Mouse (Mus musculus): ENCODE data around the gene Cdh22. TPM values are rescaled to one million over a fixed set of nuclear protein-coding genes. Genes with fewer than 3 reads are reported as not detected.

The Cdh22 gene
- polyA plus RNA-seq, 1 experiment from 2014 or later: 1.0 TPM

DNA sequence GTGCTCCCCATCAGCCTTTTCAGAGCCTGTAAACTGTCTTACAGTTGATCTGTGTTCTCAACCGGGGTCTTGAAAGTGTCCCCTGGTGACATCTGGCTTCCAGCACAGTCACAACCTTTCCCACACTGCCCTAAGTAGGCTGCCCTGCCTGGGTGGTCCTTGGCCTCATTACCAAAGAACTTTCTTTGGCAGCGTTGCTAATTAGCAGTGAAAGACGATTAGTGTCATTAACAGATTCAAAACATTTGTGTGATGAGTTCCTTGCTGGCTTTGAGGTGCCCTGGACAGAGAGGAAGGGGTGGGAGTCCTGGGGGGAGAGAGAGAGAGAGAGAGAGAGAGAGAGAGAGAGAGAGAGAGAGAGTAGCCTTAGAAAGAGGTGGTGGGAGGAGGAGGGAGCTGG lies 14.3 kb upstream of the Cdh22 start:
- Histone ChIP-seq H3K4me1 (peaks cover 4% of the 10 kb centered on the region; the same call in 1 of the 2 replicates), H3K9me3 (no peaks in the 10 kb centered on the region), H3K36me3 (no peaks in the 10 kb centered on the region), H3K27ac (no peak overlapping the region), H3K27me3 (peaks cover 78% of the 10 kb centered on the region), H3K4me2 (no peak overlapping the region), H3K4me3 (no peak overlapping the region), H3K9ac (no peak overlapping the region)
- 12% methylated on average over 3 of the region's 3 CpGs for WGBS
- ATAC-seq (ENCODE audit: insufficient number of reproducible peaks, insufficient read depth, low FRiP score, low TSS enrichment, low read depth): no peak

DNA sequence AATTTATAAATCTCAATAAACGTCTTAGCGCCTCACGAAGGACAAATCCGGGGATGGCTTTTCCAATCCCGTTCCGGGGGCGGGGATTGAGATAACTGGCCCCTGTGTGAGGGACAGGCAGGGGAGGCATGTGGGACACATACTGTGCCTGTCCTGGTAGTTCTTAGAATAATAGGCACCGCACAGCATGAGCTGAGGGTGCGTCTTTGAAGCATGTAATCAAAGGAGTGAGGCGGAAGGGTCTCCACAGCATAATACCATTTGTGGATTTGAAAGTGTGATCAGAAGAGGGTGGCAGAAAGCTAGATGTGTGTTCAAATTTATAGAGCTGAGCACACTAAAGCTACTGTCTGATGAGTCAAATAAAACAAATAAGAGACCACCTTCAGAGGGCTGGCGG lies 11.7 kb upstream of the Cdh22 start:
- no peak overlapping the region for H3K4me2 ChIP-seq
- ATAC-seq (ENCODE audit: insufficient number of reproducible peaks, insufficient read depth, low FRiP score, low TSS enrichment, low read depth): no peak
- 0 out of 2 replicates have a peak, but pooled peaks cover 4% of the 10 kb centered on the region for H3K4me1 ChIP-seq
- H3K4me3 ChIP-seq: no peak overlapping the region
- H3K9ac ChIP-seq: no peak overlapping the region
- H3K27me3 ChIP-seq: peaks cover 78% of the 10 kb centered on the region
- H3K9me3 ChIP-seq: no peaks in the 10 kb centered on the region
- H3K36me3 ChIP-seq: no peaks in the 10 kb centered on the region
- WGBS: 11% methylated on average over 11 of the region's 11 CpGs
- H3K27ac ChIP-seq: no peak overlapping the region

DNA sequence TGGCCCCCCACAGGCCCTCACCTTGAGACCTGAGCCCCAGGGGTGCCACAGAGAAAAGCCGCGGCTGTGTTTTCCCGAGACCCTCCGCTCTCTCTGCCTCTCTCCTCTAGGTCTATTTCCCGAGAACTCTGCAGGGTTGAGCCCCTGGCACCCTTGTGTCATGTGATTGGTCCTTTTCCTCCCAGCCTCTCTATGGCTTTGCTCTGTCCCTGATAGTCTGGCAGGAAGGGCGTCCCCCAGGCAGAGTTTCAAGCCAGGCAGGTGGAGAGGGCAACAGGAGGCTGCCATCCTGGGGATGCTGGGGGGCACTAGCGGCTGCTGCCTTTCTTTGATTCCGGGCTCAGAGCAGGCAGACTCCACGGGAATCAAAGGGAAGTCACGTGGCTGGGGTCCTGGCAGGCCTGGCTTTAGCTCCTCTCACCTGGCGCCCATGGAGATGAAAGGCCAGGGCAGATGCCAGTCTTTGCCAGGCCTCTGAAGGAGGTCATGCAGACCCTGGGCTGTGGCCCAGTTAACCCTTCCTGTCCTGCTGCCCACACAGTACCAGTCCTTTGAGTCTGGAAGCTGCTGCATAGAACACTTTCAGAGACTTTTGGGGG lies 8.6 kb upstream of the Cdh22 start:
- Histone ChIP-seq H3K4me1 (0 out of 2 replicates have a peak, but pooled peaks cover 4% of the 10 kb centered on the region), H3K9me3 (no peaks in the 10 kb centered on the region), H3K4me2 (no peak overlapping the region), H3K4me3 (no peak overlapping the region), H3K36me3 (no peaks in the 10 kb centered on the region), H3K9ac (no peak overlapping the region), H3K27me3 (peaks cover 97% of the 10 kb centered on the region), H3K27ac (no peak overlapping the region)
- 4% methylated on average over 11 of the region's 11 CpGs for WGBS
- ATAC-seq (ENCODE audit: insufficient number of reproducible peaks, insufficient read depth, low FRiP score, low TSS enrichment, low read depth): no peak

DNA sequence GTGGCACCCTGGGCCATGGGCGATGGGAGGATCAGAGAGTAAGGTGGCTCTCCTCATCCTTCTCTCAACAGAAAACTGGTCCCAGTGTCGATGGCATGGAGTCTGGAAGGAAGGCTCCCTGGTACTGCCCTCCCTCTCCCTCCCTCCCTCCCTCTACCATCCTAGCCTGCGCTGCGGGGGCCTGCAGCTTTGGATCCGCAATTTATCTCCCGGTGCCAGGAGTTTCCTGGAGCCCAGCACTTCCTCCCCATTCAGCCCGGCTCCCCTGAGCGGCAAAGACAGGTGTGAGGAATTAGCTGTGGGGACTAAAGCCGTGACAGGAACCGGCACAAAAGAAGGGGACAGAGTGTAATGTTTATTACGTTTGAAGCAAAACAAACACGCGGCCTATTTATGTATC lies 7.9 kb upstream of the Cdh22 start:
- under 1% methylated on average over 13 of the region's 13 CpGs for WGBS
- no peak overlapping the region for H3K4me3 ChIP-seq
- 0 out of 2 replicates have a peak, but pooled peaks cover 4% of the 10 kb centered on the region for H3K4me1 ChIP-seq
- peaks cover 97% of the 10 kb centered on the region for H3K27me3 ChIP-seq
- no peak overlapping the region for H3K9ac ChIP-seq
- H3K4me2 ChIP-seq: no peak overlapping the region
- H3K27ac ChIP-seq: no peak overlapping the region
- H3K36me3 ChIP-seq: no peaks in the 10 kb centered on the region
- H3K9me3 ChIP-seq: no peaks in the 10 kb centered on the region
- ATAC-seq (ENCODE audit: insufficient number of reproducible peaks, insufficient read depth, low FRiP score, low TSS enrichment, low read depth): no peak

DNA sequence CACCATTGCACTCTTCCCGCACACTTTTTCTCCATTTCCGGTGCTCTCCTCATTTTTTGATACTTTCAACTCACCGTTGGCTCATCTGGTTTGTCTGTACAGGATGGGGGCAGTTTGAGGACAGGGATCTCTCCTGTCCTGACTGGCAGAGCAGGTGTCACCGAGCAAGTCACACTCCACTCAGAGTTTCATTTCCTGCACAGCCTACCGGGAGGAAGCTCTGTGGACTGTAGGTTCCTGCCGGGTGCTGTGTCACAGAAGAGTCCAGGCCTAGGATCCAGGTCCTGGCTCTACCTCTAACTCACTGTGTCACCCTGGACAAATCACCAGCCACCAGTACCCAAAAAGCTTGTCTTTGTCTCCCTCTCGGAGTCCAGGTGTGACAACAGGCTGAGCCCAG lies 7.1 kb upstream of the Cdh22 start:
- Histone ChIP-seq H3K4me3 (no peak overlapping the region), H3K4me2 (no peak overlapping the region), H3K27ac (no peak overlapping the region), H3K9ac (no peak overlapping the region), H3K27me3 (peaks cover 97% of the 10 kb centered on the region), H3K9me3 (no peaks in the 10 kb centered on the region), H3K36me3 (no peaks in the 10 kb centered on the region), H3K4me1 (0 out of 2 replicates have a peak, but pooled peaks cover 4% of the 10 kb centered on the region)
- 60% methylated on average over 7 of the region's 7 CpGs for WGBS
- ATAC-seq (ENCODE audit: insufficient number of reproducible peaks, insufficient read depth, low FRiP score, low TSS enrichment, low read depth): no peak

DNA sequence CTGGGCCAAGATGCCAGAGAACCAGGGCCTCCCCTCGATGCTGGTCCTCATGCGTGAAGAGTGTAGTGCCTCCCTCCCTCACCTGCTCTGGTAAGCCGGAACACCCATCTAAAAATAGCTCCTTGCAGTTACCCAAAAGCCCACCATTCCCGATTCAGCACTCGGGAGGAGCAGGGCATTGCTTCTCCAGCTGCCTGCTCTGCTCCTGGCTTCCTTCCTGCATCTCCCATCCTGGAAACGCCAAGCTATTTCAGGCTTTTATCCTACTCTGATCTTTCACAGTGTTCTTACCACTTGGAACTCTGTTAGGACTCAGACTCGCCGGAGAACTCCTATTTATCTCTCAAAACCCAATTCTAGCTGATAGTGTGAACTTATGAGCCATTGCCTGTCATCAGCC lies 5.7 kb upstream of the Cdh22 start:
- H3K4me1 ChIP-seq: peaks cover 4% of the 10 kb centered on the region; the same call in 1 of the 2 replicates
- no peaks in the 10 kb centered on the region for H3K9me3 ChIP-seq
- H3K4me2 ChIP-seq: no peak overlapping the region
- no peaks in the 10 kb centered on the region for H3K36me3 ChIP-seq
- H3K9ac ChIP-seq: no peak overlapping the region
- no peak for ATAC-seq (ENCODE audit: insufficient number of reproducible peaks, insufficient read depth, low FRiP score, low TSS enrichment, low read depth)
- H3K27me3 ChIP-seq: peaks cover 98% of the 10 kb centered on the region
- WGBS: 25% methylated on average over 8 of the region's 8 CpGs
- H3K4me3 ChIP-seq: no peak overlapping the region
- no peak overlapping the region for H3K27ac ChIP-seq

DNA sequence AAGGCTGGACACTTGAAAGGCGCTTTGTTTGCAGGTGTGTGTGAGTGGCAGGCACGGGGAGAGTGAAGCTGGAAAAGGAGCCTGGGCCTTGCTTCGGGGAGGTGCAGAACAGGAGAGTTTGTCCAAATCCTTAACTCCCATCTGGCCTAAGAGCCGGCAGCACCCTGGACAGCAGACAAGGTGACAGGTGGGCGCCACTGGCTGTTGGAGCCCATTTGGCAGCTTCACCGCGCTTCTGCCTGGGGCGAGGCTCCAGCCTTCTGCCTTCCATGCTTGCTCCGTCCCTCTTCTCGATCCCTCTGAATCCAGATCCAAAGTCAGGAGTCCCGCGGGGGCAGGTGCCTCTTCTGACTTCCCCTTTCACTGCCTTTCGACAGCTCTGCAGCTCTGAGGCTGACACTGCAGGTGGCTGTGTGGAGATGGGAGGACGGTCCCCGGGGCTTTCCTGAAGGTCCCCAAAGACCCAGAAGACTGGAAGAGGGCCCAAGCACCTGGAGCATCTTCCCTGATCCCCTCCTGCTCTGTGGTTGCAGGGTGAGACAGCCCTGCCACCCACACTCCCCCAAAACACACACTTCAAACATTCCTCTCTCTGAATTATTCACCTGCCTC lies 5.0 kb upstream of the Cdh22 start:
- no peaks in the 10 kb centered on the region for H3K9me3 ChIP-seq
- 10% methylated on average over 15 of the region's 15 CpGs for WGBS
- peaks cover 9% of the 10 kb centered on the region for H3K4me1 ChIP-seq
- no peak for ATAC-seq (ENCODE audit: insufficient number of reproducible peaks, insufficient read depth, low FRiP score, low TSS enrichment, low read depth)
- H3K4me3 ChIP-seq: no peak overlapping the region
- H3K9ac ChIP-seq: no peak overlapping the region
- no peak overlapping the region for H3K27ac ChIP-seq
- H3K27me3 ChIP-seq: peaks cover 99% of the 10 kb centered on the region
- no peaks in the 10 kb centered on the region for H3K36me3 ChIP-seq
- no peak overlapping the region for H3K4me2 ChIP-seq

DNA sequence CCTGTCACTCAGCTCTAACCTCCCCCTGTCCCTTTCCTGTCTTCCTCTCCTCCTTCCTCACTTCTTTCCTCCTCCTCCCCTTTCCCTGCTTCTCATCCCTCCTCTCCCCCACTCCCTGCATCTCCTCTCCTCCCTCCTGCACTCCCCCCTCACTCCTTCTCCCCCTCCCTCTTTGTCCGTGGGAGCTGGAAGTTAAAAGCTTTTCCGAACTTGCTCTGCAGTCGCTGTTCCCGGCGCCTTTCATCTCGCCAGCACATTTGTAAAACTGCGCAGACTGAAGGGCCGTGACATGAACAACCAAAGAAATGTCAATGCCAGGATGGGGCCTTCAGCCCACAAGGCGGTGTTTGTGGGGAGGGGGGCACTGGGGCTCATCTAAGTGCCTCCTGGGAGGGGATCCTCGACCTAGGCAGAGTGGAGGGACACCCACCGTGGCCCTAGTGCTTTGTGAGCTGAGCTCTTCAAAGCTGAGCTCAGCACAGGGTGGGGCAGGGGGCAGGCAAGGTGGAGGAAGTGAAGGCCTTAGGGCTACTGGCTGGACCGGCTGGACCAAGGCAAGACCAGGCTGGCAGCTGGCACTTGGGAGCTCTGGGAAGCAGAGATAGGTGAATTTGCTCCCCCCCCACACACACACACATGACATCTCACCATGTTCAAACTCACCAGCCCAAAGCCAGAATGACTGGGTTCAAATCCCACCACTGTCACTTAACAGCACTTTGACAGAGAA lies 3.9 kb upstream of the Cdh22 start:
- no peak overlapping the region for H3K27ac ChIP-seq
- no peak for ATAC-seq (ENCODE audit: insufficient number of reproducible peaks, insufficient read depth, low FRiP score, low TSS enrichment, low read depth)
- H3K4me3 ChIP-seq: no peak overlapping the region
- H3K9ac ChIP-seq: no peak overlapping the region
- H3K9me3 ChIP-seq: no peaks in the 10 kb centered on the region
- no peaks in the 10 kb centered on the region for H3K36me3 ChIP-seq
- WGBS: 7% methylated on average over 12 of the region's 12 CpGs
- peaks cover 99% of the 10 kb centered on the region for H3K27me3 ChIP-seq
- H3K4me1 ChIP-seq: peaks cover 20% of the 10 kb centered on the region
- H3K4me2 ChIP-seq: no peak overlapping the region

DNA sequence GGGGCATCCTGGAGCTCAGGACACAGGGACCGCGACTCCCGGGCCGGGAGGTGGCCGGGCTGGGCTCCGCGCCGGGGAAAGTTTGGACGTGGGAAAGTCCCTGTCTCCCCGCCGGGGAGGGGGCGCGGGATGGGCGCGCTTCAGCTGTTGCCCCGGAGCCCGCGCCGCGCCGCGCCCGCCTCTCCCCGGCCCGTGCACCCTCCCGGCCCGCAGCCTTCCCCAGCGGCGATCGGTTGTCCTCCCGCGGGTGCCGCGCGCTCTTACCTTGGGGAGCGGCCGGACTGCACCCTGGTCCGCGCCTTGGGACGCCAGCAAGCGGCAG lies 401 bp downstream of the Cdh22 start:
- Histone ChIP-seq H3K27ac (no peak overlapping the region), H3K9me3 (no peaks in the 10 kb centered on the region), H3K4me2 (peak overlapping the region; percentile 99), H3K27me3 (peaks cover 99% of the 10 kb centered on the region), H3K4me1 (peaks cover 21% of the 10 kb centered on the region), H3K36me3 (no peaks in the 10 kb centered on the region), H3K9ac (peak overlapping the region; percentile 73), H3K4me3 (peak overlapping the region; percentile 63)
- WGBS: 0% methylated on average over 24 of the region's 41 CpGs
- no peak for ATAC-seq (ENCODE audit: insufficient number of reproducible peaks, insufficient read depth, low FRiP score, low TSS enrichment, low read depth)

DNA sequence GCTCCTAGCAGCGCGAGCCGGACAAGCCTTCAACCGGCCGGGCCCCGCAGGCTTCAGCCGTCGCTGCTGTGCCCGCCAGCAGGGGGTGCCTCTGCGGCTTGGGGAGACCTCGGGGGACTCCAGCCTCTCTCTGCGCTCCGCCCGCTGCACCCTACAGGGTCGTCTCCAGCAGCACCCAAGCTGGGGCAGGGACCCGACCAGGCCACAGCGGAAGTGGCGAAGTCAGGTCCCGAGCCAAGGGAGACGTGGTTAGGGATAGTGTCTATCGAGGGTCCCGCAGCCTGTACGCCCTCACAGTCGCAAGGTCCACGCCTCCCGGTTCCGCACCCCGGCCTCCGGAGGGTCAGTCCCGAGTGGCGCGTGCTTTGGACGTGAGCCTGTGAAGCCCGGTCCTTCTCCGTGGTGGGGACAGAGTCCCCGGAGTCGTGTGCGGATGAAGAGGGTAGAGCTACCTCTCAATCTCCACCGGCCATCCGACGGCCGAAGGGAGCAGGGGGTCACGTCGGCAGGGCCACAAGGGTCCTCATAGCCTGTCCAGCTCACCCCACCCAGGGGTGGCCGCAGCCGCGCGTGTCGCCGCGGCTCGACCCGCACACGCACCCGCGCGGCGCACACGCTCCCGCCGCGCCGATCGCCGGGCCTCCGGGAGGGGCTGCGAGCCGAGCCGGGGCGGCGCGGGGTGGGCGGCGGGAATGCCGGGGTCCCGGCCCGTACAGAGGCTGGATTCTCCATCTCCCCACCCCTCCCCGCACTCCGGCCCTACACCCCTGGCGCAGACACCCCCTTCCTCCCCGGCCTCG lies 962 bp downstream of the Cdh22 start:
- H3K36me3 ChIP-seq: no peaks in the 10 kb centered on the region
- peaks cover 99% of the 10 kb centered on the region for H3K27me3 ChIP-seq
- H3K27ac ChIP-seq: no peak overlapping the region
- 2% methylated on average over 79 of the region's 82 CpGs for WGBS
- ATAC-seq (ENCODE audit: insufficient number of reproducible peaks, insufficient read depth, low FRiP score, low TSS enrichment, low read depth): no peak
- peaks cover 21% of the 10 kb centered on the region for H3K4me1 ChIP-seq
- H3K4me2 ChIP-seq: peak overlapping the region; percentile 99
- no peaks in the 10 kb centered on the region for H3K9me3 ChIP-seq
- H3K9ac ChIP-seq: peak overlapping the region; percentile 73
- peak overlapping the region; percentile 63 for H3K4me3 ChIP-seq

DNA sequence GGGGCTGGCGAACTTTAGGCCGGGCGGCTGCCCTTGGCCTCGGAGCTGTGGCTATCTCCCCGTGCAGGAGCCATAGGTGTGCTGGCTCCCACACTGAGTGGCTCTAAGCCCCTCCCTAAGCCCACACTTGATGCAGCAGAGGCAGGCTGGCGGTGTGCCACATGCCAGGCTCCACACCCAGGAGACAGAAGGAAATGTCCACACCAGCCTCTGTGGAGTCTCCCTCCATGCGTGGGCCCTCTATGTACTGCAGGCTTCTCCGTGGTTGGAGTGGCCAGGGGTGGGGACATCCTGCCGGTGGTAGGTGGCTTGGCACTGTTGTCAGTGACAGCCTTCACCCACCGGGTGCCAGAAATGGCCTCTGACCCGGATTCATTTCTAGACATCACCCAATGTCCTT lies 5.6 kb downstream of the Cdh22 start:
- H3K27ac ChIP-seq: no peak overlapping the region
- peaks cover 93% of the 10 kb centered on the region for H3K27me3 ChIP-seq
- H3K4me1 ChIP-seq: peaks cover 12% of the 10 kb centered on the region
- H3K36me3 ChIP-seq: no peaks in the 10 kb centered on the region
- ATAC-seq (ENCODE audit: insufficient number of reproducible peaks, insufficient read depth, low FRiP score, low TSS enrichment, low read depth): no peak
- H3K9me3 ChIP-seq: no peaks in the 10 kb centered on the region
- H3K4me2 ChIP-seq: no peak overlapping the region
- WGBS: 81% methylated on average over 11 of the region's 11 CpGs
- H3K9ac ChIP-seq: no peak overlapping the region
- no peak overlapping the region for H3K4me3 ChIP-seq
